Mouse (Mus musculus): ENCODE results near the gene Otulinl.

DNA sequence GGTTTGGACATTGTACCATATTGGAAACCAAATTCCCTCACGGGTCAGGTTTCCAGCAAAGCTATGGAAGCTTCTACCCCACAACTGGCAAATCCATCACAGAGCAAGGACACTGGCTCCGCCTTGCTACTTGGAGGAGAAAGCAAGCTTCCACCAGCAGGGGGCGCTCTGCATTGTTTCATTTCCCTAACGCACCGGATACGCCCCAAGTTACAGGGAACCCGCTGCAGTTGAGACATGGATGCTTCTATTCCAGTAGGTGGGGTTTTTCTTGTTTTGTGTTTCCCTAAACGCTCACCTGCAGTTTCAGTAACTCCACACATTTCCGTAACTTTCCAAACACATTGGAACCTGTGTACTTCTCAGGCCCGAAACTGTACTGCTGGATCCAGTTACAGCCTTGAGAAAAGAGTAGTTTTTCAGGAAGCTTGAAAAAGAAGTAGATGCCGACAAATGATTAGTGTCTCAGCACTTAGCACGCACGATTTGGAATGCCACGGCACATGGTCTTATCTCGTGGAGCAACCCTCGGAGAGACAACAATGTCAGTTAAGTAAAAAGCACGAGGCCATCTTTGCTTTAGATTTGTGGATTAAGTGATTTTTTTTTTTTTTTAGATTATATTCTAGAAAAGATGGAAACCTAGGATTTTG, 21.7 kb downstream of the Otulinl start:
- no peak for TF ChIP-seq CHD2 (IDR thresholded peaks at IDR 0.05; ENCODE audit: low read depth, low read length)
- no peak for TF ChIP-seq HCFC1 (IDR thresholded peaks at IDR 0.05; ENCODE audit: borderline replicate concordance, insufficient read depth, low read length)
- TF ChIP-seq ZNF384 (IDR thresholded peaks at IDR 0.05; ENCODE audit: low read depth, low read length), result no peak
- TF ChIP-seq ZC3H11A (IDR thresholded peaks at IDR 0.05; ENCODE audit: borderline replicate concordance, low read depth, low read length), result peak; percentile 33; the same call in 1 of the 2 replicates
- TF ChIP-seq MAFK (IDR thresholded peaks at IDR 0.05; ENCODE audit: insufficient read depth, low read depth, low read length), result no peak
